Mouse (Mus musculus) left cerebral cortex, adult 2 months (tissue): ENCODE measurements around the gene Tsks. TPM values are rescaled to one million over a fixed set of nuclear protein-coding genes. Genes with fewer than 3 reads are reported as not detected.

Experiments
- DNase-seq, 2 experiments: peaks; one replicate each; pipeline ENCODE4 v3.0.0; 2021 to 2022; ENCODE audit warnings: low spot score in 2 of 2, mixed read lengths in 1 of 2; ENCODE audit errors: extremely low spot score in 1 of 2
- H3K27ac ChIP-seq: fragments of 200-600 bp; 2 replicates; pipeline ENCODE4 v1.8.1; 2022
- H3K4me3 ChIP-seq: fragments of 200-600 bp; 2 replicates; pipeline ENCODE4 v1.8.1; 2022
- CTCF ChIP-seq: fragments of 200-600 bp; IDR thresholded peaks from 2 replicates; pipeline ENCODE4 v1.8.1; 2022; ENCODE audit warnings: antibody characterized with exemption, mild to moderate bottlenecking, moderate library complexity
- intact Hi-C: fragments of 180-260 bp; cut with DNase I; formaldehyde crosslinking; loops from one replicate; pipeline ENCODE4 v1.15.1; 2025
- total RNA-seq, 2 experiments: library from RNA; stranded (reverse); gene quantifications; 2 replicates each; pipeline ENCODE4 v1.2.3; 2021

Tsks gene
- total RNA-seq, 2 experiments from 2014 or later: 2.8 to 3.0 TPM

- no peak for DNase-seq
- TF ChIP-seq CTCF: no peak
- intact Hi-C loops: no loop called here
- Histone ChIP-seq H3K4me3 (no peak overlapping the region), H3K27ac (no peak overlapping the region)
These were observed 61.5 kb downstream of the Tsks start for GRCm38 (mm10) chr7:45004546-45004945.

- intact Hi-C loops: no loop called here
- no peak overlapping the region for H3K27ac ChIP-seq
- TF ChIP-seq CTCF: no peak
- DNase-seq: no peak
- no peak overlapping the region for H3K4me3 ChIP-seq
These were observed 62.5 kb downstream of the Tsks start for GRCm38 (mm10) chr7:45005321-45005992.

DNA sequence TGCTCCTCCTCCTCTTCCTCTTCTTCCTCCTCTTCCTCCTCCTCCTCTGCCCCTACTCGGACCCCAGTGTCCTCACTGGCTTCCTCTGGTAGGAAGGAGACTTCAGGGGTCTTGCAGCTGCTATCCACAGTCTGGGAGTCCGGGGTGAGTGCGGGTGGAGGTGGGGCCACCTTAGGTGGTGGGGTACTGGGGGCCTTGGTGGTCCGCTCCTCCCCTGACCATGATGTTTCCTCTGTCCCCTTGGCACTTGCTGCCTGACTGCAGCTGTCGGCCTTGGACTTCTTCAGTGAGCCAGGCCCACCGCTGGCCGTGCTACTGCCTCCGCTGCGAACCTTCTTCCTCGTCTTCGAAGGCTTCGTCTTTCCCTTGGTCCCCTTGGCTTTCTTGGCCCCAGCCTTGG lies 63.5 kb downstream of the Tsks start:
- no peak overlapping the region for H3K27ac ChIP-seq
- H3K4me3 ChIP-seq: no peak overlapping the region
- TF ChIP-seq CTCF: no peak
- intact Hi-C loops: no loop called here
- DNase-seq: no peak

DNA sequence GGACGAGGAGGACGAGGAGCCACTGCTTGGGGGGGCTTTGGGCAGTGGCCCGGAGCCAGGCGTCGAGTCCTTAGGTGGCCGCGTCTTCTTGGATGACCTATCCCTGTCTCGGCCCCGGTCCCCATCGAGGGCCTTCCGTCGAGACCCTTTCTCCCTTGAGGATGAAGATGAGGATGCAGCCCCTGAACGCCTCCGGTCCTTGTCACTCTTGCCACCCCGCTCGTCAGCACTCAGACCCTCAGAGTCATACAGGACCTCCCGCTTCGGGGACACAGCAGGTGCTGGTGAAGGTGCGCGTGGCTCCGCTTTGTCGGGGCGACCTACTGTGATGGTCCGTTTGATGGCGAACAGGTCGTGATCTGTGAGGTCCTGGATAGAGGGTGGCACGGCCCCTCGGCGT lies 64.1 kb downstream of the Tsks start:
- no peak for TF ChIP-seq CTCF
- H3K4me3 ChIP-seq: no peak overlapping the region
- intact Hi-C loops: no loop called here
- no peak overlapping the region for H3K27ac ChIP-seq
- DNase-seq: no peak

Other genes with a start within 250 kb of the Tsks start
- not detected for gene Izumo2, start 234.5 kb upstream of the Tsks start, total RNA-seq
- gene Vrk3, start 194.8 kb upstream of the Tsks start, total RNA-seq: 10 to 100 TPM; 27.0 to 30.6 TPM
- under 1 TPM; 0.18 to 0.44 TPM for gene Zfp473, start 192.2 kb upstream of the Tsks start, total RNA-seq
- gene Nup62, start 127.1 kb upstream of the Tsks start, total RNA-seq: 10 to 100 TPM; 31.9 to 32.2 TPM
- 1 to 10 TPM; 1.8 to 2.0 TPM for gene Il4i1, start 126.8 kb upstream of the Tsks start, total RNA-seq
- gene Atf5, start 126.5 kb upstream of the Tsks start, total RNA-seq: 10 to 100 TPM; 23.1 to 23.4 TPM
- 10 to 100 TPM; 69.7 to 77.0 TPM for gene Akt1s1, start 94.2 kb upstream of the Tsks start, total RNA-seq
- 10 to 100 TPM; 64.4 to 67.5 TPM for gene Tbc1d17, start 94.1 kb upstream of the Tsks start, total RNA-seq
- 10 to 100 TPM; 27.4 to 31.2 TPM for gene Pnkp, start 86.1 kb upstream of the Tsks start, total RNA-seq
- gene Ptov1, start 73.4 kb upstream of the Tsks start, total RNA-seq: 100 to 1,000 TPM; 273 to 290 TPM
- gene Med25, start 50.5 kb upstream of the Tsks start, total RNA-seq: 10 to 100 TPM; 96.1 to 98.5 TPM
- gene Fuz, start 47.1 kb upstream of the Tsks start, total RNA-seq: 10 to 100 TPM; 23.4 to 24.1 TPM
- gene Ap2a1, start 13.7 kb upstream of the Tsks start, total RNA-seq: 100 to 1,000 TPM; 327 to 331 TPM
- gene Cpt1c, start 31.6 kb downstream of the Tsks start, total RNA-seq: 100 to 1,000 TPM in 1 of 2 experiments, 10 to 100 TPM in 1; 97.9 to 102 TPM
- 100 to 1,000 TPM; 143 to 150 TPM for gene Prmt1, start 43.4 kb downstream of the Tsks start, total RNA-seq
- gene Irf3, start 54.4 kb downstream of the Tsks start, total RNA-seq: 10 to 100 TPM; 36.4 to 36.9 TPM
- 1 to 10 TPM; 3.0 to 3.8 TPM for gene Bcl2l12, start 55.5 kb downstream of the Tsks start, total RNA-seq
- gene Scaf1, start 73.2 kb downstream of the Tsks start, total RNA-seq: 100 to 1,000 TPM; 170 to 181 TPM
- 10 to 100 TPM; 11.8 to 12.2 TPM for gene Rras, start 74.8 kb downstream of the Tsks start, total RNA-seq
- gene Prr12, start 109.7 kb downstream of the Tsks start, total RNA-seq: 10 to 100 TPM; 70.0 to 73.4 TPM
- gene Nosip, start 119.2 kb downstream of the Tsks start, total RNA-seq: 10 to 100 TPM; 53.6 to 55.6 TPM
- gene Prrg2, start 119.5 kb downstream of the Tsks start, total RNA-seq: 10 to 100 TPM in 1 of 2 experiments, 1 to 10 TPM in 1; 9.0 to 10.4 TPM
- 1 to 10 TPM; 4.9 to 5.6 TPM for gene Rcn3, start 149.0 kb downstream of the Tsks start, total RNA-seq
- 10 to 100 TPM; 16.7 to 23.4 TPM for gene Fcgrt, start 160.6 kb downstream of the Tsks start, total RNA-seq
- gene Rps11, start 181.2 kb downstream of the Tsks start, total RNA-seq: 100 to 1,000 TPM; 421 to 444 TPM
- 100 to 1,000 TPM; 695 to 716 TPM for gene Rpl13a, start 185.6 kb downstream of the Tsks start, total RNA-seq
- gene Gm45713, start 193.0 kb downstream of the Tsks start, total RNA-seq: not detected
- 1 to 10 TPM; 6.7 to 8.8 TPM for gene Flt3l, start 193.2 kb downstream of the Tsks start, total RNA-seq
- gene Pih1d1, start 211.1 kb downstream of the Tsks start, total RNA-seq: 10 to 100 TPM; 47.6 to 48.4 TPM
- 10 to 100 TPM; 15.9 to 23.1 TPM for gene Aldh16a1, start 211.4 kb downstream of the Tsks start, total RNA-seq
- gene Slc17a7, start 220.7 kb downstream of the Tsks start, total RNA-seq: 1,000 to 10,000 TPM; 1,255 to 1,327 TPM
- under 1 TPM in 1 of 2 experiments, not detected in 1; 0.29 TPM for gene Gfy, start 236.4 kb downstream of the Tsks start, total RNA-seq
- not detected for gene Pth2, start 237.8 kb downstream of the Tsks start, total RNA-seq